Mouse (Mus musculus) myocyte (in vitro differentiated cells): ENCODE measurements around the gene Gm10638.

Experiments used
- E2F4 ChIP-seq: IDR thresholded peaks from one replicate; pipeline ENCODE4 v1.6.1; 2011; ENCODE audit warnings: mild to moderate bottlenecking, control low read depth, moderate library complexity; ENCODE audit not compliant: insufficient read depth
- MAX ChIP-seq: IDR thresholded peaks from one replicate; pipeline ENCODE4 v1.6.1; 2011; ENCODE audit warnings: low read depth, mild to moderate bottlenecking, control low read depth
- MYOD1 ChIP-seq, 3 experiments: IDR thresholded peaks; one replicate each; pipeline ENCODE4 v1.6.1; 2011; ENCODE audit warnings: control low read depth in 2 of 3, low read depth in 2 of 3, mild to moderate bottlenecking in 2 of 3, moderate library complexity in 1 of 3; ENCODE audit not compliant: insufficient read length in 2 of 3, control insufficient read depth in 1 of 3
- POLR2A ChIP-seq: IDR thresholded peaks from one replicate; pipeline ENCODE4 v1.6.1; 2011; ENCODE audit warnings: low read depth, mild to moderate bottlenecking, control low read depth, moderate library complexity; ENCODE audit not compliant: insufficient read length
- POLR2AphosphoS2 ChIP-seq: IDR thresholded peaks from one replicate; pipeline ENCODE4 v1.6.1; 2011; ENCODE audit warnings: low read depth, control low read depth; ENCODE audit not compliant: insufficient read length
- REST ChIP-seq: IDR thresholded peaks from one replicate; pipeline ENCODE4 v1.6.1; 2011; ENCODE audit warnings: mild to moderate bottlenecking, control low read depth, moderate library complexity; ENCODE audit not compliant: insufficient read depth, insufficient read length
- USF1 ChIP-seq: IDR thresholded peaks from one replicate; pipeline ENCODE4 v1.6.1; 2011; ENCODE audit warnings: low read depth, mild to moderate bottlenecking, control low read depth, moderate library complexity

DNA sequence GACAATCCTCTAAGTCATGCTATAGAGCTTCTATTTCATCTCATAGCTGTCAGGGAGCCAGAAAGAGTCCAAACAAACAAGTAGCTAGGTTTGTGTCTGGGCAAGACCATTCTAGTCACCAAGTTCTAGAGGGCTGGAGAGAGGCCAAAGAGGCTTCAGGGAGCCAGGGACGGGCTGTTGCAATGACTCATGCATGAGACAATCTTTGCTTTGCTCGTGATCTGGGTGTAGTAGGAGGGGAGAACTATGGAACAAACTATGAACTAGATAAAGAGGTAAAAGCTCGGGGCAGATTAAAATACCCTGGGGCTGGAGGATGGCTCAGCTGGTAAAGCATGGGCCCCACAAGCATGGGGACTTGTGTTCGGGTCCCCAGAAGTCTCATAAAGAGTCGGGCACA, 23.0 kb downstream of the Gm10638 start:
- TF ChIP-seq USF1, result no peak
- TF ChIP-seq POLR2A, result no peak
- no peak for TF ChIP-seq E2F4
- TF ChIP-seq MYOD1 (IDR thresholded peaks at IDR 0.05; ENCODE audit: control insufficient read depth in 1 of 3, insufficient read length in 2 of 3, low read depth in 2 of 3), result no peak
- no peak for TF ChIP-seq MAX
- TF ChIP-seq REST, result no peak
- TF ChIP-seq POLR2AphosphoS2, result no peak
